Mouse (Mus musculus): ENCODE measurements at regions not wholly inside any gene's neighbourhood (a gene's known extent, or its start where the extent isn't known, plus 50 kb on each side); places are given as distances from the start of the nearest gene placed in this dataset.
"Not testable (repeated sequence)": the region's sequence is repeated elsewhere in the genome, so short reads cannot be mapped to it uniquely, and the experiment has no call there.

DNA sequence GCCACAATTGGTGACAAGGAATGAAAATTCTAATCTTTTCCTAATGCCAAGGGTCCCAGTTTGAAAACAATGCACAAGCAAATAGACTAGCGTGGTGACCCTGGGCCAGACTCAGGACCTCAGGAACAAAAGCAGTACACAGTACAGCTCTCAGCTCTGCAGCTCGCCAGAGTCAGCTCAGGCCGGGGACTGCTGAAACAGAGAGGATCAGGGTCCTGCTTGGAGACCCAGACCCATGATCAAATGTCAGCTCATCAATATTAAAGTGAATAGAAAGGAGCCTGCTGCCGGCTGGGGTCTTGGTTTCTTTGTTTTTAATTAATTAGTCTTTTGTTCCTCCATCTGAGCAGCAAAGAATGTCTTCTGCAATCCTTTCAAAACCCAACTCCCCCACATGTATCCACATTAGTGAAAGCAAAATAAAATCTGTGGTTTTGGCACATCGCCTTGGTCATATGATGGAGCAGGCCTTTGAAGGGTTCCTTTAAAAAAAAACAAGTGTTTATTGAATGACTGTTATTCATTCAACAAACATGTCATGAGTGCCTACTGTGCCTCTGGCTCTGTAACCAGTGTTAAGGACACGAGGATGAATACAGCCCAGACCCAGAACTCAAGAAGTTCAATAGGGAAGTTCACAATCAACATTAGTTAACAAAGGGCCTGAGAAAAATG is 154.4 kb downstream of the Nuak1 start:
- Histone ChIP-seq H3K4me1 (peaks cover 10% of the 10 kb centered on the region), H3K4me3 (no peak overlapping the region), H3K36me3 (replicated peaks) (no peaks in the 10 kb centered on the region), H3K27me3 (replicated peaks; ENCODE audit: low read depth, poor library complexity, severe bottlenecking) (no peaks in the 10 kb centered on the region), H3K27ac (replicated peaks) (no peak overlapping the region; the same call in 1 of the 2 replicates), H3K9me3 (no peaks in the 10 kb centered on the region)
- WGBS: 45% methylated on average over 6 of the region's 6 CpGs
- DNase-seq (ENCODE audit: low spot score): peak; percentile 18

DNA sequence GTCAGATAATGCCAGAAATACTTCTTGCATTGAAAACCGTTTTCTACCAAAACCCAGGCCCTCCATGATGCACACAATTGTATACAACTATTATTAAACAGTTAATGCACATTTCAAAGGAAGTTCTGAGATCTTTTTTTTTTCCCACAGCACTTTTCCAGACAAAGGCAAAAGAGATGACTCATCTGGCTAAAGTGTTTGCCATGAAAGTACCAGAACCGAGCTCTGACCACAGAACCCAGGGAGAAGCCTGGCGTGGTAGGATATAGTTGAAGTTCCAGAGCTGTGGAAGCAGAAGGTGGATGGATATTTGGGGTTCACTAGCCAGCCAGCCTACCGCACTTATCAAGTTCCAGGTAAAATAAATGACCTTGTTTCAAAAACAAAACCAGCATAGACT is 146.0 kb downstream of the Nuak1 start:
- H3K4me1 ChIP-seq: peaks cover 4% of the 10 kb centered on the region; the same call in 1 of the 2 replicates
- H3K9me3 ChIP-seq: no peaks in the 10 kb centered on the region
- H3K27ac ChIP-seq (replicated peaks): no peak overlapping the region
- WGBS: 87% methylated on average over 4 of the region's 4 CpGs
- no peak for DNase-seq (ENCODE audit: low spot score)
- H3K27me3 ChIP-seq (replicated peaks; ENCODE audit: low read depth, poor library complexity, severe bottlenecking): no peaks in the 10 kb centered on the region
- H3K36me3 ChIP-seq (replicated peaks): no peaks in the 10 kb centered on the region
- H3K4me3 ChIP-seq: no peak overlapping the region

DNA sequence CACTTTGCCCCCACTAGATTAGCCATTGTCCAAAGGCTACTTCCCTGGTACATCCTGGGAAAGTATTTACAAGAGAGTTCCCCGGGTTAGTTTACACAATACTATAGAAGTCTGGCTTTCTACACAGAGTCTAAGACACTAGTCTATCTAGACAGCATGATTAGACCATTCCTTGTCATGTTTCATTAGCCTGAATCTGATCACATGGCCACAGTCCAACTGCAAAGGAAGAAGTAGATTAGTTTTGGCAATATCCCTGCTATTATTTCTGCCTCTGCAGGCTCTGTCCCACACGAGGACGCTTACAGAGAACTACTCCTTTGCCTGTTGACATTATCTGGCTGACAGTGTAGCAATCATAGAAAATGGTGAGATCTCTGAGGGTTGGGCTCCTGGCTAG is 144.2 kb downstream of the Nuak1 start:
- H3K9me3 ChIP-seq: no peaks in the 10 kb centered on the region

DNA sequence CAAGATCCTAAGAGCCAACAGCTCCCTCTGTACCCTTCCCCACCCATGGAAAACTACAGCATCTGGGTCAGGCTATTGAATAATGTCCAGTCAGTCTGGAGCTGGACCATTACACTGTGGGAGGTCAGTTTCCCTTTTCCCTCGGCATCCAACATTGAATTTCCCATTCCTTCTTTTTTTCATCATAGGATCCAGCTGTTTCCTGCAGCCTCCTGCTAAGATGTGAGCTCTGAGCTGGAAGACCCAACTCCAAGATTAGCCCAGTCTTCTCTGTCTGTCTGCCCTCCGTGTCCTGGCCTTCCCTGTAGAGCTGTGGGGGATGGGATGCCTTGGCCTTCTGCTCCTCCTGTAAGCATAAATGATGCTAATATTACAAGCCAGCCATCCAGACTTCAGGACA is 138.8 kb downstream of the Nuak1 start:
- H3K27me3 ChIP-seq (replicated peaks; ENCODE audit: low read depth, poor library complexity, severe bottlenecking): no peaks in the 10 kb centered on the region
- no peak overlapping the region for H3K4me3 ChIP-seq
- no peaks in the 10 kb centered on the region for H3K9me3 ChIP-seq
- WGBS: 74% methylated on average over 2 of the region's 2 CpGs
- H3K4me1 ChIP-seq: 0 out of 2 replicates have a peak, but pooled peaks cover 4% of the 10 kb centered on the region
- H3K27ac ChIP-seq (replicated peaks): no peak overlapping the region
- DNase-seq (ENCODE audit: low spot score): no peak
- H3K36me3 ChIP-seq (replicated peaks): no peaks in the 10 kb centered on the region

More for the DNA sequence above, 144.2 kb downstream of the Nuak1 start:
- Histone ChIP-seq H3K4me3 (no peak overlapping the region), H3K4me1 (peaks cover 4% of the 10 kb centered on the region; the same call in 1 of the 2 replicates), H3K27me3 (replicated peaks; ENCODE audit: low read depth, poor library complexity, severe bottlenecking) (no peaks in the 10 kb centered on the region), H3K27ac (replicated peaks) (no peak overlapping the region), H3K36me3 (replicated peaks) (no peaks in the 10 kb centered on the region)
- no peak for DNase-seq (ENCODE audit: low spot score)
- 86% methylated on average over 3 of the region's 3 CpGs for WGBS

DNA sequence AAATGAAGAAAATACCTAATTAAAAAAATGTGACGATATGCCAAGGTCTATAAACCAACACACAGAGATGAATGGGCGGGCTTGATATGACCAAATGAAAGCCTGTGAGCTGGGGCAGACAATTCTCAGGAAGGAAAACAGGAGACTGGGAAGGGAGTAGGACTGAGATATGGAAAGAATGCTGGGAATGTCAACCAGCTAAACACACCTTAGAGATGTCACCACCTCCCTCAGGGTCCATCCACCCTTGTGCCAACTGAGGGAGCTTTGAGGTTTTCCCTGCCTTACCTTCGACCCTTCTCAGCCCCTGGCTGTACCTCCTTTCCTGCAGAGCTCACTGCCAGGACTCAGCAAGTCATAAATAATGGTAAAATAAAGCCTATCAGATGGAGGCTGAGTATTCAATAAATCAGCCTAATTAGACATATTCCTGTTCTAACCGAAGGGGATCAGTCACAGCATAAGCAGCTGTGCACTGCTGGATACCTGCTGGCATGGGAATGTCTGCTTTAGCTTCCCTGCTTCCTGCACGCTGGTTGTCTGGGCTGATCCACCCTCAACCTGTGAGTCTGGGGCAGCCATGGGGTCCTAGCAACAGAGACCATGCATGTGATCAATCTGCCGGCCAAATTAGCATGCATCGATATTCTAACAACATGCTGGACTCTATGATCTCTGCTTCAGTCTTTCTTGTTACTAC is 137.4 kb downstream of the Nuak1 start:
- 83% methylated on average over 7 of the region's 7 CpGs for WGBS
- H3K27ac ChIP-seq (replicated peaks): no peak overlapping the region

DNA sequence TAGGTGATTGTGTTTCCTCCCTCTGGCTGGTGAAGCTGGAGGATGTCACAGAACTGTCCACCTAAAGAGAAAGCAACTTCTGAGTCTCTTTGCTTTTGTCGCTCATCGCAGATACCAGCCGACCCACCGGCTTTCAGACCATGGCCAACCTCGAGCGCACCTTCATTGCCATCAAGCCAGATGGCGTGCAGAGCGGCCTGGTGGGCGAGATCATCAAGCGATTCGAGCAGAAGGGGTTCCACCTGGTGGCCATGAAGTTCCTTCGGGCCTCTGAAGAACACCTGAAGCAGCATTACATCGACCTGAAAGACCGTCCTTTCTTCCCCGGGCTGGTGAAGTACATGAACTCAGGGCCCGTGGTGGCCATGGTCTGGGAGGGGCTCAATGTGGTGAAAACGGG is 131.7 kb downstream of the Nuak1 start:
- not testable (repeated sequence) for H3K4me1 ChIP-seq; H3K27me3 ChIP-seq (replicated peaks; ENCODE audit: low read depth, poor library complexity, severe bottlenecking); H3K4me3 ChIP-seq; H3K36me3 ChIP-seq (replicated peaks); H3K9me3 ChIP-seq; H3K27ac ChIP-seq (replicated peaks); DNase-seq (ENCODE audit: low spot score)
- WGBS: 92% methylated on average over 17 of the region's 17 CpGs

More for the DNA sequence above, 137.4 kb downstream of the Nuak1 start:
- H3K36me3 ChIP-seq (replicated peaks): no peaks in the 10 kb centered on the region
- DNase-seq (ENCODE audit: low spot score): no peak
- H3K4me1 ChIP-seq: 0 out of 2 replicates have a peak, but pooled peaks cover 4% of the 10 kb centered on the region
- no peaks in the 10 kb centered on the region for H3K9me3 ChIP-seq
- no peak overlapping the region for H3K4me3 ChIP-seq
- no peaks in the 10 kb centered on the region for H3K27me3 ChIP-seq (replicated peaks; ENCODE audit: low read depth, poor library complexity, severe bottlenecking)

DNA sequence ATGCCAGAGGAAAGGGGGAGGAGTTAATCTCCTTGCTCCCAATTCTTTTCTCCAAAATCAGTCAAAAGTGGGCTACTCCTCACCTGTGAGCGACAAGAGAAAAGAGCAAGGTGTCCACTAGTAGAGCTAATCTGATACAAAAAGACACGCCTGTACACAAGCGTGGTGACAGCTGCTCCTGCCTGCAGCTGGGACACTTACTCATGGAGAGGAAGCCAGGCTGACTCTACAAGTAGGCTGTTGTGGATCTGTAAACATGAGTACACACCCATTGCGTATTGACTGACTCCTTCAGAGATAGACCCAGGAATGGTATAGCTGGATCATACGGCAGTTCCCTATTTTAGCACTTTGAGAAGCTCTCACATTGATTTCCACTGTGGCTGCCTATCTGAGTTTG is 129.7 kb downstream of the Nuak1 start:
- 93% methylated on average over 5 of the region's 5 CpGs for WGBS
- no peaks in the 10 kb centered on the region for H3K27me3 ChIP-seq (replicated peaks; ENCODE audit: low read depth, poor library complexity, severe bottlenecking)
- H3K4me1 ChIP-seq: no peaks in the 10 kb centered on the region
- DNase-seq (ENCODE audit: low spot score): no peak
- no peaks in the 10 kb centered on the region for H3K36me3 ChIP-seq (replicated peaks)
- H3K27ac ChIP-seq (replicated peaks): no peak overlapping the region
- H3K4me3 ChIP-seq: no peak overlapping the region
- no peaks in the 10 kb centered on the region for H3K9me3 ChIP-seq

DNA sequence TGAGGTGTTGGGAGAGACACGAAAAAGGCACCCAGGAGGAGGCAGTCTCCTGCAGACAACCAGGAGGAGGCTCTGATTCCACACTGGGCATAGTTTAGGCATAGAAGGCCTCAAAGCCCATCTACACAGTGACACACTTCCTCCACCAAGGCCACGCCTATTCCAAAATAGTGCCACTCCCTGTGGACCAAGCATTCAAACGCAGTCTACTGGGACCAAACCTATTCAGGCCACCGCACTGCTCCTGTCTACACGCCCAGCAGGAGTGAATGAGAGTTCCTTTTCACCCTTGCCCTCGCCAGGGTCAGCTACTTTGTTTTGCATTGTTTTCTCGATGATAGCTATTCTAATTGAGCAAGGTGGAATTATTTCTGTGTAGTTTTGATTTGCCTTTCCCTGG is 127.7 kb downstream of the Nuak1 start:
- H3K9me3 ChIP-seq: no peaks in the 10 kb centered on the region
- DNase-seq (ENCODE audit: low spot score): no peak
- H3K27ac ChIP-seq (replicated peaks): no peak overlapping the region
- peaks cover 1% of the 10 kb centered on the region; the same call in 1 of the 2 replicates for H3K4me1 ChIP-seq
- no peaks in the 10 kb centered on the region for H3K27me3 ChIP-seq (replicated peaks; ENCODE audit: low read depth, poor library complexity, severe bottlenecking)
- no peaks in the 10 kb centered on the region for H3K36me3 ChIP-seq (replicated peaks)
- no peak overlapping the region for H3K4me3 ChIP-seq
- WGBS: 58% methylated on average over 7 of the region's 7 CpGs

DNA sequence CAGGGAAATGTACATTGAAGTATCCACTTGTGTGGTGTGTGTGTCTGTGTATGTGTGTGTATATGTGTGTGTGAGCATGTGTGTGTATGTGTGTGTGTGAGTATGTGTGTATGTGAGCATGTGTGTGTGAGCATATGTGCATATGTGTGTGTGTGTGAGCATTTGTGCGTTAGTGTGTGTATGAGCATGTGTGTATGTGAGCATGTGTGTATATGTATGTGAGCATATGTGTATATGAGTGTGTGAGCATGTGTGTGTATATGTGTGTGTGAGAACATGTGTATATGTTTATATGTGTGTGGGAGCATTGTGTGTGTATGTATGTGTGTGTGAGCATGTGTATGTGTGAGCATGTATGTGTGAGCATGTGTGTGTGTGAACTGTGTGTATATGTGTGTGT is 123.5 kb downstream of the Nuak1 start:
- WGBS: 95% methylated on average over 1 of the region's 1 CpGs
- no peak for DNase-seq (ENCODE audit: low spot score)
- Histone ChIP-seq H3K9me3 (no peaks in the 10 kb centered on the region), H3K27me3 (replicated peaks; ENCODE audit: low read depth, poor library complexity, severe bottlenecking) (no peaks in the 10 kb centered on the region), H3K27ac (replicated peaks) (no peak overlapping the region), H3K4me1 (peaks cover 9% of the 10 kb centered on the region; the same call in 1 of the 2 replicates), H3K4me3 (no peak overlapping the region), H3K36me3 (replicated peaks) (no peaks in the 10 kb centered on the region)

DNA sequence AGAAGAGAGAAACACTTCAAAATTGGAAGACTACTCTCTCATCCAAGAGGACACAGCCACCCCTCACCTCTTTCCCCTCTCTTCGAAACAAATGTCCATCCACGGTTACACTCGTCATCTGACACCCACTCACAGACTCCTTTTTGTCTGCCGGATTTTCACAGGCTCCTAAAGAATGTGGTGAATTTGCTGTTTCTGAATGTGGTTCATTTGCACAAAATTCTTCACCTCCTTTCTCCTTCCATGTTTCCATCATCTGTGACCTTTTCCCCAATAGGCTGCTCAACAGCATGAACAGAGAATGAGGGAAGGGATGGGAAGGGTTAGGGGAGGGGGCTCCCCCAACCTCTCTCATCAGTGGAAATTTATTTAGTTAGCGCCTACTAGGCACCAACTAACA is 122.4 kb downstream of the Nuak1 start:
- 39% methylated on average over 5 of the region's 5 CpGs for WGBS
- H3K27ac ChIP-seq (replicated peaks): peak overlapping the region; percentile 1; the same call in 1 of the 2 replicates
- no peak overlapping the region for H3K4me3 ChIP-seq
- peaks cover 9% of the 10 kb centered on the region; the same call in 1 of the 2 replicates for H3K4me1 ChIP-seq
- DNase-seq (ENCODE audit: low spot score): no peak
- H3K27me3 ChIP-seq (replicated peaks; ENCODE audit: low read depth, poor library complexity, severe bottlenecking): no peaks in the 10 kb centered on the region
- H3K36me3 ChIP-seq (replicated peaks): no peaks in the 10 kb centered on the region
- no peaks in the 10 kb centered on the region for H3K9me3 ChIP-seq
